ENCODE assay signal across 8 mouse cellular contexts in the genomic region with DNA sequence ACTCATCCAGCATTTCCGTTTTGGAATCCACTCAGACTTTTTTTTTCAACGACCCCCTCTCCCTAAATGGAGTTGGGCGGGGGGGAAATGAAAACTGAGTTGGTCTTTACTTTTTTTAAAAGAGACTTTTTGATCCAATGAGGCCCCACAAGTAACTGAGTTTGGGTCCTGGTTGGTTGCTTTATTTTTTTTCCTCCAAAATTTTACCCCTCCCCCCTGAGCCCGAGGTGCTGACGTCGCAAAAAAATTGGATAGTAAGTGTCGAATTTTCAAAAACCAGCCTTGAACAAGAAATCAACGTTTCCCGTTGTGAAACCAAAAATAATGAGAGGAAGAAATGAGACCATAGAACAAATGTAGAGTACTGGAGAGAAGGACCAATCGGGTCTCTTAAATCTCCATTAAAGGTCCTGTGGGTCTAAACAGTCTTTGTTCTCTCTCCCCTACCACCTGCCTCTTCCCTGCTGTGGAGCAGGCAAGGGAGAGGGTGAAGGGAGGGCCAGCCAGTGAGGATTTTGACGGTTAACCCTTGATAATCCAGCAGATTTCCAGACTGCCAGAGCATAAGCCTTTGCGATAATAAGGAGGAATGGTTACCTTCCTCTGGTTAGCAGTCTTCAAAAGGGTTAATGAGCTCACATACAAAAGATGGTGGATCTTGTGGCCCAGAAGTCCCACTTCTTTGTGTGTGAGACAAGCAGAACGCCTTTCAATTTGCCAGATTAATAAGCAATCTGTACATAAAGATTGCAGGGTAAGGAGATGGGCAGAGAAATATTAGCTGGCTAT. TPM values are rescaled to one million over a fixed set of nuclear protein-coding genes. Genes with fewer than 3 reads are reported as not detected.
A peak's percentile ranks its signal among the peaks of the same experiment; 100 is the strongest.
DNase-seq lines count a peak whose midpoint lies in the region; ATAC-seq lines count a peak whose summit lies in the region.

No protein-coding gene starts in this region.

- peak overlapping the region; percentile 94 for H3K4me2 ChIP-seq in embryonic facial prominence, embryonic 14.5 days (ENCODE audit: low read depth, low read length)
- H3K4me2 ChIP-seq in hindbrain, embryonic 11.5 days (replicated peaks; ENCODE audit: low read depth, low read length), result peak overlapping the region; percentile 92
- H3K4me2 ChIP-seq in stomach, embryonic 15.5 days, result peak overlapping the region; percentile 78

- intact Hi-C loops in left cerebral cortex, postnatal 25 days (cut with DNase I), result loop anchor here (5.0 kb wide), 1 partner anchor 80 kb away; a partner anchor contains a TSS

- H3K9ac ChIP-seq in embryonic facial prominence, embryonic 14.5 days (ENCODE audit: low read depth, low read length), result peak overlapping the region; percentile 92
- peak overlapping the region; percentile 91 for H3K9ac ChIP-seq in hindbrain, embryonic 11.5 days (ENCODE audit: low read depth, low read length)
- H3K9ac ChIP-seq in stomach, embryonic 15.5 days, result peak overlapping the region; percentile 92

- no peaks in the 10 kb centered on the region for H3K9me3 ChIP-seq in embryonic facial prominence, embryonic 14.5 days (ENCODE audit: control insufficient read depth, low read length)
- no peaks in the 10 kb centered on the region for H3K9me3 ChIP-seq in hindbrain, embryonic 11.5 days (ENCODE audit: control insufficient read depth, low read length)
- H3K9me3 ChIP-seq in midbrain, embryonic 10.5 days (replicated peaks), result no peaks in the 10 kb centered on the region
- no peaks in the 10 kb centered on the region for H3K9me3 ChIP-seq in stomach, embryonic 15.5 days

- peaks cover 28% of the 10 kb centered on the region; the same call in 1 of the 2 replicates for H3K36me3 ChIP-seq in embryonic facial prominence, embryonic 14.5 days (ENCODE audit: control insufficient read depth, insufficient read depth, low read length)
- H3K36me3 ChIP-seq in hindbrain, embryonic 11.5 days (ENCODE audit: control insufficient read depth, insufficient read depth, low read length), result no peaks in the 10 kb centered on the region
- peaks cover 53% of the 10 kb centered on the region for H3K36me3 ChIP-seq in midbrain, embryonic 10.5 days
- H3K36me3 ChIP-seq in stomach, embryonic 15.5 days, result peaks cover 15% of the 10 kb centered on the region

- H3K27ac ChIP-seq in embryonic facial prominence, embryonic 14.5 days (replicated peaks; ENCODE audit: low read depth, low read length), result peak overlapping the region; percentile 98
- peak overlapping the region; percentile 94 for H3K27ac ChIP-seq in hindbrain, embryonic 11.5 days (ENCODE audit: low read depth, low read length)
- H3K27ac ChIP-seq in midbrain, embryonic 10.5 days (replicated peaks), result peak overlapping the region; percentile 97
- peak overlapping the region; percentile 97 for H3K27ac ChIP-seq in stomach, embryonic 15.5 days

- peaks cover 10% of the 10 kb centered on the region for H3K4me1 ChIP-seq in embryonic facial prominence, embryonic 14.5 days (ENCODE audit: control insufficient read depth, insufficient read depth, low read length)
- peaks cover 4% of the 10 kb centered on the region for H3K4me1 ChIP-seq in hindbrain, embryonic 11.5 days (replicated peaks; ENCODE audit: control insufficient read depth, insufficient read depth, low read length)
- H3K4me1 ChIP-seq in midbrain, embryonic 10.5 days, result peaks cover 34% of the 10 kb centered on the region
- peaks cover 13% of the 10 kb centered on the region; the same call in 1 of the 2 replicates for H3K4me1 ChIP-seq in stomach, embryonic 15.5 days

- H3K4me3 ChIP-seq in embryonic facial prominence, embryonic 14.5 days (ENCODE audit: low read depth, low read length), result peak overlapping the region; percentile 58
- H3K4me3 ChIP-seq in hindbrain, embryonic 11.5 days (ENCODE audit: low read depth, low read length), result peak overlapping the region; percentile 67
- peak overlapping the region; percentile 86 for H3K4me3 ChIP-seq in midbrain, embryonic 10.5 days
- peak overlapping the region; percentile 77 for H3K4me3 ChIP-seq in stomach, embryonic 15.5 days (replicated peaks)

- WGBS in embryonic facial prominence, embryonic 14.5 days, result under 1% methylated on average over 13 of the region's 13 CpGs
- WGBS in hindbrain, embryonic 11.5 days, result under 1% methylated on average over 13 of the region's 13 CpGs
- WGBS in midbrain, embryonic 10.5 days, result under 1% methylated on average over 13 of the region's 13 CpGs
- under 1% methylated on average over 13 of the region's 13 CpGs for WGBS in stomach, embryonic 15.5 days

- no peak for ATAC-seq in frontal cortex, adult (ENCODE audit: low TSS enrichment)
- no peak for ATAC-seq in embryonic facial prominence, embryonic 14.5 days (ENCODE audit: low read depth)
- ATAC-seq in hindbrain, embryonic 11.5 days (ENCODE audit: low FRiP score), result no peak
- no peak for ATAC-seq in stomach, embryonic 15.5 days (ENCODE audit: insufficient read depth, low FRiP score, low read depth)

- H3K27me3 ChIP-seq in embryonic facial prominence, embryonic 14.5 days (replicated peaks; ENCODE audit: control insufficient read depth, insufficient read depth, low read length), result no peaks in the 10 kb centered on the region
- H3K27me3 ChIP-seq in hindbrain, embryonic 11.5 days (ENCODE audit: control insufficient read depth, insufficient read depth, low read length), result no peaks in the 10 kb centered on the region
- no peaks in the 10 kb centered on the region for H3K27me3 ChIP-seq in midbrain, embryonic 10.5 days (ENCODE audit: low read depth, poor library complexity, severe bottlenecking)
- H3K27me3 ChIP-seq in stomach, embryonic 15.5 days (replicated peaks), result no peaks in the 10 kb centered on the region

- peak; percentile 55 to 75 for DNase-seq in frontal cortex, postnatal 10 days (ENCODE audit: low spot score in 2 of 2)
- peak; percentile 80 for DNase-seq in adipocyte (ENCODE audit: low spot score)
- peak; percentile 85 for DNase-seq in embryonic facial prominence, embryonic 14.5 days (ENCODE audit: low spot score)
- peak; percentile 83 for DNase-seq in hindbrain, embryonic 11.5 days (ENCODE audit: low spot score)
- DNase-seq in left cerebral cortex, postnatal 25 days (ENCODE audit: low spot score in 2 of 2), result peak; percentile 62 to 74
- peak; percentile 66 for DNase-seq in midbrain, embryonic 10.5 days (ENCODE audit: low spot score)

RNA-seq across cellular contexts. Expression of a gene that starts 1.4 kb away (rescaled TPM):
- polyA plus RNA-seq in embryonic facial prominence, embryonic 14.5 days (2014; fragmentation: Nextera tagmentation; extraction: Ambion mirVana), result 29.1 and 32.5 TPM in 2 replicates
- polyA plus RNA-seq in hindbrain, embryonic 11.5 days (2014; fragmentation: Nextera tagmentation; extraction: Ambion mirVana), result 42.6 and 49.8 TPM in 2 replicates
- total RNA-seq in left cerebral cortex, postnatal 25 days (2021), result 10 to 100 TPM; 70.2 to 76.0 TPM
- polyA plus RNA-seq in midbrain, embryonic 10.5 days (2016; fragmentation: Nextera tagmentation; extraction: Ambion mirVana), result 58.8 and 63.3 TPM in 2 replicates
- 32.3 and 36.4 TPM in 2 replicates for polyA plus RNA-seq in stomach, embryonic 15.5 days (2015; fragmentation: Nextera tagmentation; extraction: Ambion mirVana)

RNA-seq across cellular contexts. Expression of a gene that starts 1.5 kb away (rescaled TPM):
- polyA plus RNA-seq in embryonic facial prominence, embryonic 14.5 days (2014; fragmentation: Nextera tagmentation; extraction: Ambion mirVana), result 73.3 and 76.0 TPM in 2 replicates
- polyA plus RNA-seq in hindbrain, embryonic 11.5 days (2014; fragmentation: Nextera tagmentation; extraction: Ambion mirVana), result 67.4 and 68.4 TPM in 2 replicates
- 10 to 100 TPM; 35.3 to 40.1 TPM for total RNA-seq in left cerebral cortex, postnatal 25 days (2021)
- 72.2 and 92.6 TPM in 2 replicates for polyA plus RNA-seq in midbrain, embryonic 10.5 days (2016; fragmentation: Nextera tagmentation; extraction: Ambion mirVana)
- polyA plus RNA-seq in stomach, embryonic 15.5 days (2015; fragmentation: Nextera tagmentation; extraction: Ambion mirVana), result 89.5 and 101 TPM in 2 replicates

RNA-seq across cellular contexts. Expression of a gene that starts 7.8 kb away (rescaled TPM):
- polyA plus RNA-seq in embryonic facial prominence, embryonic 14.5 days (2014; fragmentation: Nextera tagmentation; extraction: Ambion mirVana), result 48.1 and 53.6 TPM in 2 replicates
- polyA plus RNA-seq in hindbrain, embryonic 11.5 days (2014; fragmentation: Nextera tagmentation; extraction: Ambion mirVana), result 200 and 243 TPM in 2 replicates
- 10 to 100 TPM; 53.0 to 56.1 TPM for total RNA-seq in left cerebral cortex, postnatal 25 days (2021)
- 124 and 178 TPM in 2 replicates for polyA plus RNA-seq in midbrain, embryonic 10.5 days (2016; fragmentation: Nextera tagmentation; extraction: Ambion mirVana)
- 53.2 and 62.8 TPM in 2 replicates for polyA plus RNA-seq in stomach, embryonic 15.5 days (2015; fragmentation: Nextera tagmentation; extraction: Ambion mirVana)

RNA-seq across cellular contexts. Expression of a gene that starts 20.4 kb away (rescaled TPM):
- 20.5 and 21.5 TPM in 2 replicates for polyA plus RNA-seq in embryonic facial prominence, embryonic 14.5 days (2014; fragmentation: Nextera tagmentation; extraction: Ambion mirVana)
- polyA plus RNA-seq in hindbrain, embryonic 11.5 days (2014; fragmentation: Nextera tagmentation; extraction: Ambion mirVana), result 23.6 and 25.2 TPM in 2 replicates
- total RNA-seq in left cerebral cortex, postnatal 25 days (2021), result 10 to 100 TPM; 55.4 to 59.6 TPM
- polyA plus RNA-seq in midbrain, embryonic 10.5 days (2016; fragmentation: Nextera tagmentation; extraction: Ambion mirVana), result 29.0 and 29.6 TPM in 2 replicates
- 21.7 and 23.9 TPM in 2 replicates for polyA plus RNA-seq in stomach, embryonic 15.5 days (2015; fragmentation: Nextera tagmentation; extraction: Ambion mirVana)

RNA-seq across cellular contexts. Expression of a gene that starts 38.0 kb away (rescaled TPM):
- polyA plus RNA-seq in embryonic facial prominence, embryonic 14.5 days (2014; fragmentation: Nextera tagmentation; extraction: Ambion mirVana), result 40.2 and 43.4 TPM in 2 replicates
- 33.5 and 39.8 TPM in 2 replicates for polyA plus RNA-seq in hindbrain, embryonic 11.5 days (2014; fragmentation: Nextera tagmentation; extraction: Ambion mirVana)
- 10 to 100 TPM; 29.5 to 32.4 TPM for total RNA-seq in left cerebral cortex, postnatal 25 days (2021)
- 51.6 and 54.3 TPM in 2 replicates for polyA plus RNA-seq in midbrain, embryonic 10.5 days (2016; fragmentation: Nextera tagmentation; extraction: Ambion mirVana)
- 37.8 and 41.4 TPM in 2 replicates for polyA plus RNA-seq in stomach, embryonic 15.5 days (2015; fragmentation: Nextera tagmentation; extraction: Ambion mirVana)
